Mouse (Mus musculus) kidney, adult 2 months (tissue): Measurements from ENCODE around the gene Nxf1.

ENCODE experiments used
- CTCF ChIP-seq: fragments of 200-500 bp; conservative IDR thresholded peaks from 2 replicates; pipeline ENCODE4 v1.5.1; 2011; ENCODE audit warnings: low read depth, mild to moderate bottlenecking, control low read depth, low read length, moderate library complexity, mixed read lengths; ENCODE audit not compliant: insufficient read depth, insufficient read length
- POLR2A ChIP-seq: fragments of 200-500 bp; IDR thresholded peaks from one replicate; pipeline ENCODE4 v1.6.1; 2011; ENCODE audit warnings: low read depth, low read length, control low read depth

DNA sequence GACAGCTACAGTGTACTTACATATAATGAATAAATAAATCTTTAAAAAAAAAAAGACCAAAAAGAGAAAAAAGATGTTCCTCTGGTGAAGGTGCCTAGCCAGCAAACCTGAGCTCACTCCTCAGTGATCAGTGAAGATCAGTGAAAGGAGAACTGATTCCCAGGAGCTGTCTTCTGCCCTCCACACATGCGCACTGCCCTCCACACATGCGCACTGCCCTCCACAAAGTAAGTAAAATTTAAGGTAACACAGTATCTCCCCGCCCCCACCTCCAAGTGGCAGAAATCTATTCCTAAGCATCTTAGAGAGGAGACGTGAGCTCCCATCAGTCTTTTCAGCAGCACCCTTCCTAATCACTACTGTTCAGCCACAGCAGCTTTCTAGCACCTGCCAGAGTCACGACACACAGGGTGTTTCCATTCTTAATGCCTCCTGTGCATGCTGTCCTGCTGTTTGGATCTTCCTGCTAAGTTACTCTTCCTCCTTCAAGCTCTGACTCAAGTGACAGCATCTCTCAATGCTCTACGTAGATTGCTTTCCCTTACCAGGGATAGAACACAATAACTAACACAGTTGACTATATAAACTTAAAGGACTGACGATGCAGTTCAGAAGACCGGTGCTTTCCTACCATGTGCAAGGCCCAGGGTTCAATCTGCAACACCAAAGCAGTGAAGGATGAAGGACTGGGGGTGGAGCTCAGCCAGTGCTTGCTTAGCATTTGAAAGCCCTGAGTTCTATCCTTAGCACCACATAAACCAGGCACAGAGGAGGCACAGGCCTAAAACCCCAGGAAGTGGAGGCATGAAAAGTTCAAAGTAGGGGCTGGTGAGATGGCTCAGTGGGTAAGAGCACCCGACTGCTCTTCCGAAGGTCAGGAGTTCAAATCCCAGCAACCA, 40.8 kb upstream of the Nxf1 start:
- no peak for TF ChIP-seq POLR2A
- TF ChIP-seq CTCF, result no peak
